Mouse (Mus musculus) adipocyte (in vitro differentiated cells): ENCODE data around the gene Glud1.
"Not testable (repeated sequence)": the region's sequence is repeated elsewhere in the genome, so short reads cannot be mapped to it uniquely, and the experiment has no call there.

Experiments
- DNase-seq: peaks from one replicate; pipeline ENCODE4 v3.0.0-alpha.2; 2016; ENCODE audit warnings: low spot score

The Glud1 gene

GRCm38 (mm10) chr14:34353326-34353725, 42.8 kb downstream of the Glud1 start:
- DNase-seq: no peak

DNA sequence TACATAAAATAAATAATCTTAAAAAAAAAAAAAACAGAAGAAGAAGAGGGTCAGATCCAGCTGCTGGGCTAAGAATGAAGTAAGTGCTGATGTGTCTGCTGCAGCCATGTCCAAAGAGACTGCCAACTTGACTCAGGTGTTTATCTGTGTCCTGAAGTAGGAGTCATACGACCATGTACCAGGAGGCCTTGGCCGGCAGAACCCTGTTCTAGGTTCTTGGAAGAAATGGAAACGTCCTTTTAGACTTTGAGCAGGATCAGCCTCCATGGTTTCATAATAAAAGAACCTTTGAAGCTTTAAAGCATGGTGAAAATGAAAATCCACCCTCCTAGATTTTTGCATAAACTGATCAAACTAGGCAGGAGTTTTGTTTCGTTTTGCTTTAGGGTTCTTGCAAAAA, 43.9 kb downstream of the Glud1 start:
- no peak for DNase-seq

GRCm38 (mm10) chr14:34355301-34355700, 44.8 kb downstream of the Glud1 start, which contains the start of gene Fam25c:
TSS of gene Fam25c (minus strand) at chr14:34355433.
- no peak for DNase-seq

DNA sequence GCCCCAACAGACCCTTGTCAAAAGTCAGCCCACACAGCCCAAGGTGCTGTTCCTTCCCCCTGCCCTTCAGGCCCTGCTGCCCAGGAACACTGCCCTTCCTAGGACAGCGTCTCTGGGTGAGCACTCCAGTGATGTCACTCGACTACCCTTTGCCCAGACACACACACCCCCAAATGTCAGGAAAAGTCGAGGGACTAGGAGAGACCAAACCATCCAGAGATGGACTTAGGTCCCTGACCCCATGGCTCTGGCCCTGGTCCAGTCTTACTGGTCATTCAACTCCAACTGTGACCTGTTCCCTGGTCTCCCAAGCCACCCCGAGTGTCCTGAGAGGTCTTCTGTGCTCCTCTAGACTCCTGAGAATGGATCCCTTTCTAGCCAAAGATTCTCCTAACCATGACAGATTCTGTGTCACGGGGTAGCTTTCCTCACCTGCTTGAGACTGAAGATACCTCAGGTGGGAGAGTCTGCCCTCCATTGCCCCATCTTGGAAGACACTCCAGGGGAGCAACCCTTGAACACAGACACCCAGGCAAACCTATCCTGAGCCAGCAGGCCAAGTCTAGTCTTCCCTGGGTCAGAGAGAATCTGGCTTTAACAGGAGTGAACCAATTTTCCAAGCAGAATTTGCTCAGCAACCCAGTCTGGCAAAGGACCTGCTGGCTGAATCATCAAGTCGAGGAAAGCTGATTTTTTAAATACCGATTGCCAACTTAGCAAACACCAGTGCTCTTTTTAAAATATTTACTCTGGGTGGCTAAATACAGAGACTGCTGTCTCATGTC, 47.3 kb downstream of the Glud1 start:
- DNase-seq: peak; percentile 78

- no peak for DNase-seq
Observed at GRCm38 (mm10) chr14:34359676-34360244, 49.2 kb downstream of the Glud1 start.

DNA sequence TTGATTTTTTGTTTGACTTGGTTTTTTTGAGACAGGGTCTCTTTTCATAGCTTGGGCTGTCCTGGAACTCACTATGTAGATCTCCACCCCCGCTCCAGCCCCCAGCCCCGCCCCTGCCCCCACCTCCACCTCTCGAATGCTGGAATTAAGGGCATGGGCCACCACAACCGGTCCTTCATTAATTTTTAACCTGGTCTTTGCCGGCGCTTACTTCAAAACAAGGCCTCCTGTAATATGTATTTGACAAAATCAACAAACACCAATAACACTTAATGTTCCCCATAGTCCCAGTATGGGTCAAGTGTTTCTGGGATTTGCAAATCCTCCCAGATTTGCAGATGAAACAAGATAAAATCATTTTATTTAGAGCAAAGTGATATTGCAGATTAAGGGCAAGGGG, 49.7 kb downstream of the Glud1 start:
- no peak for DNase-seq

DNA sequence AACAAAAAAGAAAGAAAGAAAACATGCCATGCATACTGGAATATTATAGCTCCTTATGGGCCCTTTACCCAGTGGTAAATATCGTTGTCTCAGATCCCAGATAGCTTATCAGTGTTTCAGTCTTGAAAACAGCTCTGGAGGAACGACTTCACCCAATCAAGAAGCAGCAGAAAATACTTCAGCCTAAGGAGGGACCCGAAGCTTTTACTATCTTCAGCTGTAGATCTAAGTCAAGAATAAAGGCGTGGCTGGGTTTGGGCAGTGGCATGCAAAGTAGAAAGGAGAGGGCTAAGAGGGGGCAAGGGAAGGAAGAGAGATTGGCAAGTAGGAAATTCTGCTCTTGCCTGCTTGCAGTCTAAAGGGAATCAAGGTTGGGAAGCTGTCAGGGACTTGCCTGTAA, 51.6 kb downstream of the Glud1 start:
- no peak for DNase-seq

GRCm38 (mm10) chr14:34362726-34363445, 52.4 kb downstream of the Glud1 start:
- peak; percentile 86 for DNase-seq

DNA sequence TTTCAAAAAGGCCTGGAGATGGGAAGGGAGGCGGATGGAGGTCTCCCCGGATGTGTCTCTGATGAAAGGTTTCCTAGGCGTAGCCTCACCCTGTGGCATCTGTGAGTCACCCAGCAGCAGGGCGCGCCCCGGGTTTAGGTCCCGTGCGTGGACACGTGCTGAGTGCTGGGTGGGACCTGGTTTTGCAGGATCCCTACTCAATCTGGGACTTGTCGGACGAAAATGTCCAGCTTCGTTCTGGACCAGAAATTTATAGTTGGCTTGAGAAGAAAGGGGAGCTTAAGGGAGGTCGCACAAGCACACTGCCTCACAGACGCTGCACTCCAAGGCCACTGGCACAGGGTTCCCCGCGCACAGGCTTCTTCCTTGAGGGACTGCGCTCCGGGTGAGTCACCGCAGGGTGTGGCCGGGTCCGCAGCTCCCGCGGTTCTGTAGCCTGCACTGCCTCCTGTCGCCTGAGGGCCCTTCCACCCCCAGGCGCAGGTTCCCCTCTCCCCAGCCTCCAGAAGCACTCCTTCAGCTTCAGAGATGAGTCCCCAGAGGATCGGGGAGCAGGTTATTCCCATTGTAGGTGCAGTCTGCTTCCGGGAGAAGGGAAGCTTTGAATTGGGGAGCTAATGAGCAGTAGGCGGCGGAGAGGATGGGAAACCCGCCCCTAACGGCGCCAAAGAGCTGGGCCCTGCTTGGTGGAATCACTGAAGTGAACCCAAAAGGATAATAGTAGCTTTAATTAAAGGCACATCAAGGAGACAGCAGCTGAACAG, 53.1 kb downstream of the Glud1 start:
- peak; percentile 67 for DNase-seq

DNA sequence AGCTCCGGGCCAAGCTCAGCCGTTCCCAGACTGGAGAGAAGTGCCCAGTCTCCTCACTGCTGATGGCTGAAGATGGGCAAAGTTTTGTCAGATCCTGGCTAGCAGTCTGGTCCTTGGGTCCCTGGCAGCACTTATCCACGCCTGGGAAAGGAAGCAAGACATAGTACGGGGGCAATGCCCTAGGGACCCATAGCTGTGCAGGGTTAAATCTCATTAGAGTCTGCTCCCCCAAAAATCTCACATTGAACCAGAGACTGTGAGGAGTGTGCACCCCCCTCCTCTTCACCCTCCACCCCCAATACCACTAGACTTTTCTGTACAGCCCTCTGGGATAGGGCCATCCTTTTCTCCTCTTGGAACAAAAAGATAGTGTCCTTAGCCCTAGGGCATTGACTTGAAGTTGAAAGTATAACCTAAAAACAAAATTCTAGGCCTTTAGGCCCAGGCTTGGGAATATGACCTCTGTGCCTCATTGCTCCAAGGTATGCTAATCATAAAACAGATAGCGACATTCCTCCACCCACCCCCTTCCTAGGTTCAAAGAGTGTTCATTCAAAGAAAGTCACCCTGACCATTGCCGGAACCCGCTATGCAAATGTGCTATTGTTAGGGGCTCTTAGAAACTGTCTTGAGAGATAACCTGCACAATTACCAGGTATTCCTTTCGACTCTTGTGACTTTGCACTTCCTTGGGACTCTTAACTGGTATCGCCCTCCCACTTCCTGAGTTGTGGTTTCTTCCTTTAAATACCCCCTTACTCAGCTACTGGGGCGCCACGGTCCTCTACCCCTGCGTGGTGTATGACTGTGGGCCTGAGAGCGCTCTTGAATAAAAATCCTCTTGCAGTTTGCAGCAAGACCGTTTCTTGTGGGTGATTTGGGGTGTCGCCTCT, 54.0 kb downstream of the Glud1 start:
- DNase-seq: not testable (repeated sequence)

GRCm38 (mm10) chr14:34365147-34365507, 54.6 kb downstream of the Glud1 start:
- DNase-seq: no peak

GRCm38 (mm10) chr14:34370203-34370602, 59.7 kb downstream of the Glud1 start:
- peak; percentile 64 for DNase-seq

DNA sequence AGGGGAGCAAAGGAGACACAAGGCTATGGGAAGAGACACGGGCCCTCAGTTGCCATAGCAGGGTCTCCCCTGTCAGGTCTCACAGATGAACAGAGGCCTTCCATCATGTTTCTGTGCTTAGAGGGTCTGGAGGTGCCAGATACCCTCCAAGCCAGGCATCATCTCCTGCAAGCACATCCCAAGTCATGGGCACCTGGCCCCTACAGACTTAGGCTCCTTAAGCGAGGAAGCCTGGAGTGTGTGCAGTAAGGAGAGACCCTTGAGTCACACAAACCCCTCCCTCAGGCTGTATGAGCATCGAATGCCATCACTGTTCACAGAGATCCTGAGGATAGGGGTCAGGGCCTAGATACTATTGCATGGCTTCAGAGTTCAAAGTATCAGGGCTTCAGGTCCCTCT, 60.4 kb downstream of the Glud1 start:
- no peak for DNase-seq

- no peak for DNase-seq
Observed at GRCm38 (mm10) chr14:34371763-34372162, 61.2 kb downstream of the Glud1 start.

GRCm38 (mm10) chr14:34372646-34373045, 62.1 kb downstream of the Glud1 start:
- DNase-seq: peak; percentile 50

DNA sequence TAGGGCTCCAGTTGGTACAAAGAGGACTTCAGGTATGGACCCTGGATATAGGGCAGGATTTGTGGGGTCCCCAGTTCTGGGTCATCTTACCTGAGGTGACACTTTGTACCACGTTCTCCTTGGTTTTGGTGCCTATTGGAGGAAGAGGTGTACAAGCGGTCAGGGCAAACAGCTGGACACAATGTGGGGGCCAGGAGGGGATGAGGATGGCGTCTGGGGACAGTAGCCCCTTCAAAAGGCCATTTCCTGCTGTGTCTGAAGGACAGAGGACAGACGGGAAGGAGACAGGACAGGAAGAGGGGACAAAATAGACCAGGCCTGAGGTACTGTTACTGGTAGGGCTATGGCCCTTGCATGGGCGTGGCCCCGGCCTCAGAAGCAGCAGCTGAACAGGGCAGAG, 63.1 kb downstream of the Glud1 start:
- DNase-seq: no peak

GRCm38 (mm10) chr14:34374577-34374976, 64.0 kb downstream of the Glud1 start, which contains the start of gene Sncg:
TSS of gene Sncg (minus strand) at chr14:34374789.
- no peak for DNase-seq

GRCm38 (mm10) chr14:34375415-34375904, 64.9 kb downstream of the Glud1 start, which contains the start of gene Mmrn2:
TSS of gene Mmrn2 (plus strand) at chr14:34375465.
- no peak for DNase-seq

GRCm38 (mm10) chr14:34375941-34376340, 65.4 kb downstream of the Glud1 start:
- peak; percentile 66 for DNase-seq

DNA sequence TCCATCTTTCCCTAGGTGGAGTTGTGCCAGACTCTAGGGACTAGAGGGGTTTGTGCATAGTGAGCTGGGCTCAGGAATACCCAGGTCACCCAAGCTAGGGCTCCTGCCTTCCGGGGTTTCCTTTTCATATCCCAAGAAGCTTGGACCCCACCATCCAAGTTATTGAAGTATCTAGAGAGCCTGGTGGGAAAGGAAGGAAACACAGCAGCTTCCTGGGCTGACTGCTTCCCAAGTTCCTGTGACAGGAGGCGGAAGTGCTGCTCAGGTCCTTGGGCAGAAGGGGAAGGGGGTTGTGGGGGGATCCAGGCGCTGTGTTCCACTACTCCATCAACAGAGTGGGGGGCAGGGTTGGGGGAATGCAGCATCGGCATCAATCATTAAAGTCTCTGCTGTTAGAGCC, 66.6 kb downstream of the Glud1 start:
- DNase-seq: no peak
